Mouse (Mus musculus): ENCODE measurements at regions not wholly inside any gene's neighbourhood (a gene's known extent, or its start where the extent isn't known, plus 50 kb on each side); places are given as distances from the start of the nearest gene placed in this dataset.

- WGBS, result 88% methylated on average over 13 of the region's 13 CpGs
- Histone ChIP-seq H3K27ac (replicated peaks) (no peak overlapping the region), H3K36me3 (no peaks in the 10 kb centered on the region), H3K4me3 (no peak overlapping the region), H3K9me3 (replicated peaks) (no peaks in the 10 kb centered on the region), H3K27me3 (ENCODE audit: low read depth, poor library complexity, severe bottlenecking) (no peaks in the 10 kb centered on the region), H3K4me1 (0 out of 2 replicates have a peak, but pooled peaks cover 2% of the 10 kb centered on the region)
- no peak for DNase-seq (ENCODE audit: low spot score)
Observed at GRCm38 (mm10) chr7:135902106-135903055, 186.2 kb upstream of the Mki67 start.

- H3K9me3 ChIP-seq (replicated peaks), result no peaks in the 10 kb centered on the region
- no peaks in the 10 kb centered on the region for H3K36me3 ChIP-seq
- H3K4me1 ChIP-seq, result no peaks in the 10 kb centered on the region
- H3K27me3 ChIP-seq (ENCODE audit: low read depth, poor library complexity, severe bottlenecking), result no peaks in the 10 kb centered on the region
- no peak overlapping the region for H3K4me3 ChIP-seq
- no peak overlapping the region for H3K27ac ChIP-seq (replicated peaks)
- DNase-seq (ENCODE audit: low spot score), result no peak
Observed at GRCm38 (mm10) chr7:135911376-135911775, 195.2 kb upstream of the Mki67 start.

- Histone ChIP-seq H3K9me3 (replicated peaks) (no peaks in the 10 kb centered on the region), H3K4me3 (no peak overlapping the region), H3K27me3 (ENCODE audit: low read depth, poor library complexity, severe bottlenecking) (no peaks in the 10 kb centered on the region), H3K27ac (replicated peaks) (no peak overlapping the region), H3K36me3 (no peaks in the 10 kb centered on the region), H3K4me1 (no peaks in the 10 kb centered on the region)
- DNase-seq (ENCODE audit: low spot score), result no peak
- WGBS, result 76% methylated on average over 3 of the region's 3 CpGs
Observed at GRCm38 (mm10) chr7:135913923-135914634, 197.9 kb upstream of the Mki67 start.

- H3K4me1 ChIP-seq, result no peaks in the 10 kb centered on the region
- no peaks in the 10 kb centered on the region for H3K36me3 ChIP-seq
- WGBS, result 83% methylated on average over 7 of the region's 7 CpGs
- no peaks in the 10 kb centered on the region for H3K27me3 ChIP-seq (ENCODE audit: low read depth, poor library complexity, severe bottlenecking)
- no peak for DNase-seq (ENCODE audit: low spot score)
- H3K4me3 ChIP-seq, result no peak overlapping the region
- H3K27ac ChIP-seq (replicated peaks), result no peak overlapping the region
- H3K9me3 ChIP-seq (replicated peaks), result no peaks in the 10 kb centered on the region
Observed at GRCm38 (mm10) chr7:135923876-135924275, 207.7 kb upstream of the Mki67 start.

GRCm38 (mm10) chr7:135924641-135925040 is 208.5 kb upstream of the Mki67 start:
- H3K27ac ChIP-seq (replicated peaks), result no peak overlapping the region
- WGBS, result 86% methylated on average over 4 of the region's 4 CpGs
- no peaks in the 10 kb centered on the region for H3K4me1 ChIP-seq
- no peaks in the 10 kb centered on the region for H3K27me3 ChIP-seq (ENCODE audit: low read depth, poor library complexity, severe bottlenecking)
- DNase-seq (ENCODE audit: low spot score), result no peak
- H3K9me3 ChIP-seq (replicated peaks), result no peaks in the 10 kb centered on the region
- H3K36me3 ChIP-seq, result no peaks in the 10 kb centered on the region
- H3K4me3 ChIP-seq, result no peak overlapping the region

- 93% methylated on average over 1 of the region's 1 CpGs for whole genome bisulfite sequencing
- H3K9me3 ChIP-seq (replicated peaks), result no peaks in the 10 kb centered on the region
- H3K4me3 ChIP-seq, result no peak overlapping the region
- H3K27me3 ChIP-seq (ENCODE audit: low read depth, poor library complexity, severe bottlenecking), result no peaks in the 10 kb centered on the region
- H3K36me3 ChIP-seq, result no peaks in the 10 kb centered on the region
- no peaks in the 10 kb centered on the region for H3K4me1 ChIP-seq
- no peak overlapping the region for H3K27ac ChIP-seq (replicated peaks)
- no peak for DNase-seq (ENCODE audit: low spot score)
Observed at GRCm38 (mm10) chr7:135930091-135930490, 213.9 kb upstream of the Mki67 start.

- 82% methylated on average over 5 of the region's 5 CpGs for whole genome bisulfite sequencing
- Histone ChIP-seq H3K4me1 (no peaks in the 10 kb centered on the region), H3K9me3 (replicated peaks) (no peaks in the 10 kb centered on the region), H3K27ac (replicated peaks) (no peak overlapping the region), H3K27me3 (ENCODE audit: low read depth, poor library complexity, severe bottlenecking) (no peaks in the 10 kb centered on the region), H3K36me3 (no peaks in the 10 kb centered on the region), H3K4me3 (no peak overlapping the region)
- no peak for DNase-seq (ENCODE audit: low spot score)
Observed at GRCm38 (mm10) chr7:135932595-135933175, 216.5 kb upstream of the Mki67 start.

- 72% methylated on average over 1 of the region's 1 CpGs for WGBS
- H3K27ac ChIP-seq (replicated peaks), result no peak overlapping the region
- peaks cover 4% of the 10 kb centered on the region; the same call in 1 of the 2 replicates for H3K4me1 ChIP-seq
- H3K4me3 ChIP-seq, result no peak overlapping the region
- no peaks in the 10 kb centered on the region for H3K9me3 ChIP-seq (replicated peaks)
- no peaks in the 10 kb centered on the region for H3K36me3 ChIP-seq
- DNase-seq (ENCODE audit: low spot score), result no peak
- no peaks in the 10 kb centered on the region for H3K27me3 ChIP-seq (ENCODE audit: low read depth, poor library complexity, severe bottlenecking)
Observed at GRCm38 (mm10) chr7:135935180-135935579, 219.0 kb upstream of the Mki67 start.

- whole genome bisulfite sequencing, result 92% methylated on average over 3 of the region's 3 CpGs
- DNase-seq (ENCODE audit: low spot score), result no peak
- Histone ChIP-seq H3K9me3 (replicated peaks) (no peaks in the 10 kb centered on the region), H3K27ac (replicated peaks) (no peak overlapping the region), H3K4me1 (peaks cover 4% of the 10 kb centered on the region; the same call in 1 of the 2 replicates), H3K4me3 (no peak overlapping the region), H3K36me3 (no peaks in the 10 kb centered on the region), H3K27me3 (ENCODE audit: low read depth, poor library complexity, severe bottlenecking) (no peaks in the 10 kb centered on the region)
Observed at GRCm38 (mm10) chr7:135937465-135937864, 221.3 kb upstream of the Mki67 start.

- no peaks in the 10 kb centered on the region for H3K9me3 ChIP-seq (replicated peaks)
- WGBS, result 86% methylated on average over 5 of the region's 5 CpGs
Observed at GRCm38 (mm10) chr7:135939341-135939740, 223.2 kb upstream of the Mki67 start.

GRCm38 (mm10) chr7:135942826-135943225 is 226.7 kb upstream of the Mki67 start:
- 82% methylated on average over 2 of the region's 2 CpGs for WGBS

More at GRCm38 (mm10) chr7:135939341-135939740, 223.2 kb upstream of the Mki67 start:
- Histone ChIP-seq H3K36me3 (no peaks in the 10 kb centered on the region), H3K27ac (replicated peaks) (no peak overlapping the region), H3K27me3 (ENCODE audit: low read depth, poor library complexity, severe bottlenecking) (no peaks in the 10 kb centered on the region), H3K4me3 (no peak overlapping the region), H3K4me1 (peaks cover 4% of the 10 kb centered on the region; the same call in 1 of the 2 replicates)
- no peak for DNase-seq (ENCODE audit: low spot score)

GRCm38 (mm10) chr7:135946071-135946646 is 230.0 kb upstream of the Mki67 start:
- no peak for DNase-seq (ENCODE audit: low spot score)
- no peaks in the 10 kb centered on the region for H3K36me3 ChIP-seq
- no peak overlapping the region for H3K27ac ChIP-seq (replicated peaks)
- H3K4me3 ChIP-seq, result no peak overlapping the region
- H3K9me3 ChIP-seq (replicated peaks), result no peaks in the 10 kb centered on the region
- H3K4me1 ChIP-seq, result no peaks in the 10 kb centered on the region
- 88% methylated on average over 5 of the region's 5 CpGs for WGBS
- no peaks in the 10 kb centered on the region for H3K27me3 ChIP-seq (ENCODE audit: low read depth, poor library complexity, severe bottlenecking)

More at GRCm38 (mm10) chr7:135942826-135943225, 226.7 kb upstream of the Mki67 start:
- H3K9me3 ChIP-seq (replicated peaks), result no peaks in the 10 kb centered on the region
- H3K27me3 ChIP-seq (ENCODE audit: low read depth, poor library complexity, severe bottlenecking), result no peaks in the 10 kb centered on the region
- DNase-seq (ENCODE audit: low spot score), result no peak
- H3K4me1 ChIP-seq, result peaks cover 4% of the 10 kb centered on the region; the same call in 1 of the 2 replicates
- no peak overlapping the region for H3K4me3 ChIP-seq
- H3K36me3 ChIP-seq, result no peaks in the 10 kb centered on the region
- H3K27ac ChIP-seq (replicated peaks), result no peak overlapping the region
